Mouse (Mus musculus) E14TG2a.4 (cell line): ENCODE data around the gene 2310039H08Rik.

Experiments used
- CTCF ChIP-seq: conservative IDR thresholded peaks from 2 replicates; pipeline ENCODE4 v1.5.1; 2014; ENCODE audit warnings: low read length
- POU5F1 ChIP-seq: IDR thresholded peaks from 2 replicates; pipeline ENCODE4 v1.6.1; 2014; ENCODE audit warnings: low read length, borderline replicate concordance

GRCm38 (mm10) chr17:46741305-46741704 is 31.1 kb upstream of the 2310039H08Rik start:
- TF ChIP-seq CTCF (no peak), POU5F1 (no peak)
